Mouse (Mus musculus): ENCODE results near the gene Pfdn6.
"Not testable (repeated sequence)": the region's sequence is repeated elsewhere in the genome, so short reads cannot be mapped to it uniquely, and the experiment has no call there.

The Pfdn6 gene

DNA sequence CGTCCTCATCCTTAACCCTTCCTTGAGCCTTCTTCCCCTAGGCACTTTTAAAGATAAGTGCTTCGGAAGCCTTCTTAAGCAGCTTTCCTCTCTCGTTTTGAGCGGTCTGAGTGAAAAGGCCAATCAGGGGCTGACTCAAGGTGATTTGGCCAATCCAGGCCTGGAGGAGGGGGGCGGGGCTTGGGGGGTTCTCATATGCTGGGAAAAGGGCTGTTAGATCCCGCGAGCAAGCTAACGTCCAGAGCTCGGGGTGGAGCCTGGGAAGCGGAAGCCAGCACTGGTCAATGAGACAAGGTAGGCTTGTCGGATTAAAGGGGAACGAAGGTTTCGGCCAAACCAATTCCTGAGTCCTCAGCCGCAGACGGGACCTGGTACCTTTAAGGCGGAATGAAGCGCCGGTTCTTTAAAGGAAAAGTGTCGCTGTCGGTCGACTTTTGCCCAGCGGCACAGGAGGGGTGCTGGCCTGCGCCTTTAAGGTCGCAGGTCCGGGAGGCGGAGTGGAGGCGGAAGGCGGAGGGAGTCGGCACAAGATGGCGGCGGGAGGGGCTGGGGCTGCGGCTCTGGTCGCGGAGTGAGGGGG lies 24.4 kb downstream of the Pfdn6 start, which contains the start of the genes Tapbp and Zbtb22:
TSS of gene Tapbp (plus strand) at position 229 of the 580 bp plus-strand sequence.
TSS of gene Zbtb22 (plus strand) at position 234 of the 580 bp plus-strand sequence.
- DNase-seq (ENCODE audit: low read depth, low spot score) = peak; percentile 98

DNA sequence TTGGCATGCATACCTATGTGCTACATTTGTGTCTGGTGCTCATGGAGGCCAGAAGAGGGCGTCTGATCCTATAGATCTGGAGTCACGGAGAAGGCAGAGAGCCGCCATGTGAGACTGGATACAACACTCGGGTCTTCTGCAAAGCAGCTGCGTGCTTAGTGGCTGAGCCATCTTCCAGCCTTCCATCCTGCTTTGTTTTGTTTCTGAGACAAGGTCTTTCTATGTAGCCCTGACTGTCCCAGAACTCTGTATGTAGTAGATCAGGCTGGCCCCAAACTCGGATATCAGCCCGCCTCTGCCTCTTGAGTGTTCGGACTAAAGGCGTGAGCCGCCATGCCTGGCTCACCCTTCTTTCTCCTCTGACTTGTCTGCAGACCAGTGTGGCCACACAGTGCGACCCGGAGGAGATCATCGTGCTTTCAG lies 25.2 kb downstream of the Pfdn6 start:
- DNase-seq (ENCODE audit: low read depth, low spot score) = no peak

- no peak for DNase-seq (ENCODE audit: low read depth, low spot score)
Measured at GRCm38 (mm10) chr17:33913905-33914304, 26.2 kb downstream of the Pfdn6 start.

DNA sequence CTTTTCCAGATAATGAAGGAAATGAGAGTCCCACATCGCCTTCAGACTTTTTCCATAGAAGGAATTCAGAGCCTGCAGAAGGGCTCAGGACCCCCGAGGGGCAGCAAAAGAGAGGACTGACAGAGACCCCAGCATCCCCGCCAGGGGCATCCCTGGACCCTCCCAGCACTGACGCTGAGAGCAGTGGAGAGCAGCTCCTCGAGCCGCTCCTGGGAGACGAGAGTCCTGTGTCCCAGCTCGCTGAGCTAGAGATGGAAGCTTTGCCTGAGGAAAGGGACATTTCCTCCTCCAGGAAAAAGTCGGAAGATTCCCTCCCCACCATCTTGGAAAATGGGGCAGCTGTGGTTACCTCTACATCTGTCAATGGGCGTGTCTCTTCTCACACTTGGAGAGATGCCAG lies 26.9 kb downstream of the Pfdn6 start:
- no peak for DNase-seq (ENCODE audit: low read depth, low spot score)

DNA sequence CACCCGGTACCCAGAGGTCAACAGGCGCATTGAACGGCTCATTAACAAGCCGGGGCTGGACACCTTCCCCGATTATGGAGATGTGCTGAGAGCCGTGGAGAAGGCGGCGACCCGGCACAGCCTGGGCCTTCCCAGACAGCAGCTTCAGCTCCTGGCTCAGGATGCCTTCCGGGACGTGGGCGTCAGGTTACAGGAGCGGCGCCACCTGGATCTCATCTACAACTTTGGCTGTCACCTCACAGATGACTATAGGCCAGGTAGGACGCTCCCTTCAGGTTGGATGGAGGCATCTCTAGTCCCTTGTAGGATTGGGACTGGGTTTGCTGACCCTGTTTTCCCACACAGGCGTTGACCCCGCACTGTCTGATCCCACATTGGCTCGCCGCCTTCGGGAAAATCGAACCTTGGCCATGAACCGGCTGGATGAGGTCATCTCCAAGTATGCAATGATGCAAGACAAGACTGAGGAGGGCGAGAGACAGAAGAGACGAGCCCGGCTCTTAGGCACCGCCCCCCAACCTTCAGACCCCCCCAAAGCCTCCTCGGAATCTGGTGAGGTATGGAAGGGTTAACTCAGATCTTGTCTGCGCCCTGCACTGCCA lies 28.2 kb downstream of the Pfdn6 start:
- DNase-seq (ENCODE audit: low read depth, low spot score) = no peak

DNA sequence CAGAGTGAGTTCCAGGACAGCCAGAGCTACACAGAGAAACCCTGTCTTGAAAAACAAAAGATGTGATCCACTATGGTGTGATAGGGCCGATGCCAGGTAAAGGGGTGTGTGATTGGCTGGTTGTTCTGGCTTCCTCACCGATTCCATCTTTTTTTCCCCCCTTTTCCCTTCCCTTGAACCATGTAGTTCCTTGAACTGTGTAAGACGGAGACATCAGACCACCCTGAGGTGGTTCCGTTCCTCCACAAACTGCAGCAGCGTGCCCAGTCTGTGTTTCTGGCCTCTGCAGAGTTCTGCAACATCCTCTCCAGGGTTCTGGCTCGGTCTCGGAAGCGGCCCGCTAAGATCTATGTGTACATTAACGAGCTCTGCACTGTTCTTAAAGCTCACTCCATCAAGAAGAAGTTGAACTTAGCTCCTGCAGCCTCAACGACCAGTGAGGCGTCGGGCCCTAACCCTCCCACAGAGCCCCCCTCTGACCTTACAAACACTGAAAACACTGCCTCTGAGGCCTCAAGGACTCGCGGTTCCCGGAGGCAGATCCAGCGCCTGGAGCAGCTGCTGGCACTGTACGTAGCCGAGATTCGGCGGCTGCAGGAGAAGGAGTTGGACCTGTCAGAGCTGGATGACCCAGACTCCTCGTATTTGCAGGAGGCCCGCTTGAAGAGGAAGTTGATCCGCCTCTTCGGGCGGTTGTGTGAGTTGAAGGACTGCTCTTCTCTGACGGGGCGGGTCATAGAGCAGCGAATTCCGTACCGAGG lies 28.9 kb downstream of the Pfdn6 start:
- DNase-seq (ENCODE audit: low read depth, low spot score) = no peak

GRCm38 (mm10) chr17:33910346-33911051 lies 29.6 kb downstream of the Pfdn6 start:
- DNase-seq (ENCODE audit: low read depth, low spot score) = no peak

DNA sequence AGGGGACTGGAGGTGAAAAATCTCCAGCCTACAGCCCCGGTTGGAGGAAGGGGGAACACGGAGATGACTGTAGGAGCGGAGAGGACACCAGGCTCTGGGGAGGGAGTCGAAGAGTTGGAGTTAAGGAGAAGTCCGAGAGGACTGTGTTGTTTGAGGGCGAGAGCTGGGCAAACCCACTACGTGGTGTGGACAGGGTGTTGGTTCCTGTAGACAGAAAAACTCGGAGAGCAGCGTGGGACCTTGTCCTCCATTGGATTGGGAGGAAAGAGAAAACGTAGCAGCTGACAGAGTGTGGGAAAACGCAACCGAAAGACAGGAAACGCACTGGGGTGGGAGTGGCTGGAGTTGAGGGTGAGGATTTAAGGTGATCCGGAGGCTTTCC lies 30.3 kb downstream of the Pfdn6 start:
- DNase-seq (ENCODE audit: low read depth, low spot score) = no peak

GRCm38 (mm10) chr17:33909077-33909868 lies 30.9 kb downstream of the Pfdn6 start, which contains the start of gene Daxx:
TSS of gene Daxx (plus strand) at chr17:33909414.
- DNase-seq (ENCODE audit: low read depth, low spot score) = peak; percentile 98

- DNase-seq (ENCODE audit: low read depth, low spot score) = no peak
Measured at GRCm38 (mm10) chr17:33908331-33909076, 31.6 kb downstream of the Pfdn6 start.

GRCm38 (mm10) chr17:33904835-33905234 lies 35.3 kb downstream of the Pfdn6 start, which contains the start of gene Platr17:
TSS of gene Platr17 (plus strand) at chr17:33905135.
- not testable (repeated sequence) for DNase-seq (ENCODE audit: low read depth, low spot score)

GRCm38 (mm10) chr17:33903911-33904651 lies 36.1 kb downstream of the Pfdn6 start:
- not testable (repeated sequence) for DNase-seq (ENCODE audit: low read depth, low spot score)

DNA sequence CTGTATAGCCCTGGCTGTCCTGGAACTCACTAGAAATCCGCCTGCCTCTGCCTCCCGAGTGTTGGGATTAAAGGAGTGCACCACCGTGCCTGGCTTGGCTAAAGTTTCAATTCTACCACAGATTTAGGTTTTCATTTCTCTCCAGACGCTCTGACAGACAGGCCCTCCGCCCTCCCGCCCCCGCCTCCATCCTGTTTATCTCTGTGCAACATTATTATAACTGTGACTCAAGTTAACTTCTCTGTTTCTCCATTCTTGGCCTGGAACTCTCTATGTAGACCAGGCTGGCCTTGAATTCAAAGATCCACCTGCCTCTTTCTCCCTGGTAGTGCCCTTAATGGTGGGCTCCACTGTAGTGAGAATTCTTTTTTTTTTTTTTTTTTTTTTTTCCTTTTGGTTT lies 37.7 kb downstream of the Pfdn6 start:
- no peak for DNase-seq (ENCODE audit: low read depth, low spot score)

DNA sequence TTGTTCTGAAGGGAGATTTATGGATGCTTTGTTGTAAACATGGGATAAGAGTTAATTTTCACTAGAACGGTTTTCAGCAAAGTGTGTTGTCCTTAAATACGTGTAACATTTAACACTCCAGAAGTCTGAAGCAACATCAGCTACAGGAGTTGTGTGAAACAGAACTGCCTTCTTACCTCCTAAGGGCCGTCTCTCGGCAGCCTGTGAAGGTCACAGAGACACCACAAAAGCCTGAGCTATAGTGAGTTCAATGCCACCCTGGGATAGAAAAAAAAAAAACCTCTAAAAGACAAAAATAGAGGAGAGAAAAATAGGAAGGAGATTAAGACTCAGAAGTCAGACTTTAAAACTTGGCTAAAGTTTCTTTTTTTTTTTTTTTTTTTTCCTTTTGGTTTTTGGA lies 38.1 kb downstream of the Pfdn6 start:
- DNase-seq (ENCODE audit: low read depth, low spot score) = no peak

DNA sequence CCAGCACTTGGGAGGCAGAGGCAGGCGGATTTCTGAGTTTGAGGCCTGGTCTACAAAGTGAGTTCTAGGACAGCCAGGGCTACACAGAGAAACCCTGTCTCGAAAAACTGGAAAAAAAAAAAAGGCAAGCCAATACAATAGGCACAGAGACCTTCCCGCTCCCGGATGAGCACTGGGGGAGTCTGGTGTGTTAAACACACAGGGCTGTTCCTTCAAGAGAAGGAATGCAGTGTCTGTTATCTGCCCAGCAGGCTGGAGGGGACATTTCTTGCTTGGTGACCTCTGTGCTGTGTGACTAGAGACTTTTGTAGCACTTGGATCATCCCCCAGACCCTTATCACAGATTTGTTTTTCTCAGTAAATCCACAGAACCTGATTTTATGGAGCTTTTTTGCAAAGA lies 38.5 kb downstream of the Pfdn6 start:
- DNase-seq (ENCODE audit: low read depth, low spot score) = no peak

DNA sequence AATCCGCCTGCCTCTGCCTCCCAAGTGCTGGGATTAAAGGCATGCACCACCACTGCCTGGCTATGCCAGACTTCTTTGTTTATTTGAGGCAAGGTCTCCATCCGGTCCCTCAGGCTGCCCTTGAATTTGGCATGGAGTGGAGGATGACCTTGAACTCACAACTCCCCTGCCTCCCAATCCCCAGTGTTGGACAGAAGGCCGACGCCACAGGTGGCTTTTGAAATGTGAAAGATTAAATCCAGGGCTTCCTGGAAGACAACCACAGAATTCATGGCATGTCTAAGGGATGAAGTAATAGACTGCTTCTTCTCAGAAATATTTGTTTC lies 39.2 kb downstream of the Pfdn6 start:
- DNase-seq (ENCODE audit: low read depth, low spot score) = no peak

- no peak for DNase-seq (ENCODE audit: low read depth, low spot score)
Measured at GRCm38 (mm10) chr17:33900281-33900988, 39.7 kb downstream of the Pfdn6 start.

- DNase-seq (ENCODE audit: low read depth, low spot score) = no peak
Measured at GRCm38 (mm10) chr17:33899642-33900041, 40.5 kb downstream of the Pfdn6 start.

DNA sequence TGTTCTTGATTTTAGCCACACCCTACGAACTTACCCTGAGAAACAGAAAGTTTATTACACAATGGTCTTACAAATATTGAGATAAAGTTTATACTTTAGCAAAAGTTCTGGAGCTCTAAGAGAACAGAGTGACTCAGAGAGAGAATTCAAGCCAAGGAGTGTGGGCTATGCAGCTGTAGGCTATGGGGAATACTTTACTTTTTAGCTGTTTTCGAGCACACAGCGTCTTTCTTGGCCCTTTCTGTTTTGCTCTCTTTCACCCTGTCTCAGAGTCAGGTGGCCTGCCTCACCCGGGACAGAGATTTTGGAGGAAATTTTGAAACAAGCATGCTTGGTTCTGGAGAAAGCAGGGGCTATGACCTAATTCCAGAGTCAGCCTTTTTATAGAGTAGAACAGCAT lies 42.0 kb downstream of the Pfdn6 start:
- DNase-seq (ENCODE audit: low read depth, low spot score) = not testable (repeated sequence)

Data from mesoderm, embryonic 11.5 days (tissue).